Mouse (Mus musculus) cerebellum, adult 9-10 months (tissue): Measurements from ENCODE around the gene Mrpl47.
"Not testable (repeated sequence)": the region's sequence is repeated elsewhere in the genome, so short reads cannot be mapped to it uniquely, and the experiment has no call there.

Experiments used
- DNase-seq: peaks from one replicate; pipeline ENCODE4 v3.0.0; 2022

Mrpl47 gene

DNA sequence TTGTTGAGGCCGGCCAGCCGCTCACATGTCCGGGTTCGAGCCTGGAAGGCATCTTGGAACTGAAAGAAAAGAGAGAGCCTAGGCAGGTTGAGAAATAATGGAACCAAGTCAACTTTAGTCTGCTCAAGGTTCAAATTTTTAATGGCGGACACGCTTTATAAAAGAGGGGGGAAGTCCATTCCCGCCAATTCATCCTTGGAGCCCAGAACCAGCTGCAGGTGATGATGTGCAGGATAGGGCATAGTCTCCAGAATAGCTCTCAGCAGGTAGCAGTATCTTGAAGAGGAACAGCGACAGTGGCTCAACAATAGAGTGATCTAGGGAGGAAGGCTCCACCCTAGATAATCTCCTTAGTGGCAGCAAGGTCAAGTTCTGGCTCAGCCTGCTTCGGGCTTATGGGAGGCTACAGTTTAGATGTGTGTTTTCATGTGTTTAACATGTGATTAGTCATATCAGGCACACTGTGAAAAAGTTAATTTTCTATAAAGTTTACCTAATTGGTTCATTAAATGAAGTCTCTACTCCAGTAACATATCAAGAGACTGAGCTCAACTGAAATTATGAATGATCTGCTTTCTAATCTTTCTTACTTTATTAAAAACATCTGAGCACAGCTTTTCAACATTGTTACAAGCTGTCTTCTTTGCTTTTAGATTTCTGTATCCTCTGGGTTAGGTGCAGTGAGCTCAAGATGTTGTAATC, 31.6 kb downstream of the Mrpl47 start, which contains the start of gene Actl6a:
Gene Actl6a, plus strand, starts transcription at position 652 of the 702 bp plus-strand sequence.
- not testable (repeated sequence) for DNase-seq

DNA sequence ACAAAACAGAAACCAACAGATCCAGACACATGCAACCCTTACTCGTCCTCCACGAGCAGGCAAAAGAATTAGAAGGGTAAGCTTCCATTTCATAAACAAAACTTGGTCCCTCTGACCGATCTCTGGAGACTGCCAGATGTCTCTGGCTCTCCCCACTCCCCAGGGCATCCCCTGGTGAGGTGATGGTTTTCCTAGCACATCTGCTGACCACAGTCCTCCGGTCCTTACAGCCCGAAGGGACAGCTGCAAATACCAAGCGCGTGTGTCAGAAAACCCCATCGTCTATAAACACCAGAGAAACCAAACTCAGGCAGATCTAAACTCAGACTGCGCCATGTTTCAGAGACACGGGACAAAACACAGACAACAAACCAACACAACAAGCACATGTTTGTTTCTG, 32.8 kb downstream of the Mrpl47 start:
- not testable (repeated sequence) for DNase-seq

DNA sequence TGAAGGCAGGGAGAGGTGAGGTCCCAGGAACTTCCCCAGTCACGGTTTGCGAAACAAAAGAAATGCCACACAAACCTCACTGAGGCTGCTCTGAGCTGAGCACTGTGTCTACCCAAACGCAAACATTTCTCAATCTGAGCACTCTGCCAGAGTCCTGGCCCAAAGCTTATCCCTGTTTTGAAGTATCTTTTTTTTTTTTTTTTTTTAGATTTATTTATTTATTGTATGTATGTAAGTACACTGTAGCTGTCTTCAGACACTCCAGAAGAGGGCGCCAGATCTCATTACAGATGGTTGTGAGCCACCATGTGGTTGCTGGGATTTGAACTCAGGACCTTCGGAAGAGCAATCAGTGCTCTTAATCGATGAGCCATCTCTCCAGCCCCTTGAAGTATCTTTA, 33.4 kb downstream of the Mrpl47 start:
- DNase-seq = not testable (repeated sequence)

DNA sequence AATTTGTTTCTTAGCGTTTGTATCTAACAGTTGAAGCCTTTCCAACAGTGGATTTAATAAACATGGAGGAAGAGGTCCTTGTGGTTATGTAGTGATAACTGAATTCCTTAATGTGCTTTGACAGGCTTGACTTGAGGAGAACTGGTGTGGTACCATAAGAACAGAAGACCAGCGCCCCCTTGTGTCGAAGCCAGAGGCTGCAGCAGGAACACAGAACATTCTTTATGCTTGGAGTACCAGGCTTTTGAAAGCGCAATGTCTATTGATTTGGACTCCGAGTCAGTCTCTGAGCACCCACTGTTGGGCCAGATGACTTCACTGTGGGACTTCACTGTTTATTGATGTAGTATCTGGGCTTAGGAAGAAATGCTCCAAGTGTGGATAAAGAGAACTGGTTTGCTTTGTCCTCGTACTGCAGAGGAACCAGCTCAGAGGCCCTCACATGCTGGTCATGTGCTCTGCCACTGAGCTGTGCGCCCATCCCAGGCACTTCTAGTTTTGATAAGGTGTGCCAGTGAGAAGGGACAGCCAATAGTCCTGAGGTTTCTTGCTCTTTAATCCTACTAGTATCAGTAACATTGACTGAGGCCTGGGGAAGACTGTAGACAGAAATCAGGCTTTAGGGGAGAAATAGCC, 39.1 kb downstream of the Mrpl47 start:
- peak; percentile 79 for DNase-seq

DNA sequence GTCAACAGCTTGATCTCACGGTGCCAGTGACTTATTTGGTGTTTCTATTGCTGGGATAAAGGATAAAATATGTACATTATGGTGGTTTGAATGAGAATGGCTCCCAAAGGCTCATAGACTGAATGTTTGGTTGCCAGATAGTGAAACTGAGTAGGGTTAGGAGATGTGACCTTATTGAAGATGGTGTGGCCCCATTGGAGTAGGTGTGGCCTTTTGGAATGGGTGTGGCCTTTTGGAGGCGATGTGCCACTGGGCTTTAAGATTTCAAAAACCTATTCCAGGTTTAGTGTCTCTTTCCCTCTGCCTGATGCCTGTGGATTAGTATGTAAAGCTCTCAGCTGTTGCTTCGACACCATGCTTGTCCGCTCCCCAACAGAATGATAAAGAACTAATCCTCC, 41.8 kb downstream of the Mrpl47 start:
- no peak for DNase-seq

DNA sequence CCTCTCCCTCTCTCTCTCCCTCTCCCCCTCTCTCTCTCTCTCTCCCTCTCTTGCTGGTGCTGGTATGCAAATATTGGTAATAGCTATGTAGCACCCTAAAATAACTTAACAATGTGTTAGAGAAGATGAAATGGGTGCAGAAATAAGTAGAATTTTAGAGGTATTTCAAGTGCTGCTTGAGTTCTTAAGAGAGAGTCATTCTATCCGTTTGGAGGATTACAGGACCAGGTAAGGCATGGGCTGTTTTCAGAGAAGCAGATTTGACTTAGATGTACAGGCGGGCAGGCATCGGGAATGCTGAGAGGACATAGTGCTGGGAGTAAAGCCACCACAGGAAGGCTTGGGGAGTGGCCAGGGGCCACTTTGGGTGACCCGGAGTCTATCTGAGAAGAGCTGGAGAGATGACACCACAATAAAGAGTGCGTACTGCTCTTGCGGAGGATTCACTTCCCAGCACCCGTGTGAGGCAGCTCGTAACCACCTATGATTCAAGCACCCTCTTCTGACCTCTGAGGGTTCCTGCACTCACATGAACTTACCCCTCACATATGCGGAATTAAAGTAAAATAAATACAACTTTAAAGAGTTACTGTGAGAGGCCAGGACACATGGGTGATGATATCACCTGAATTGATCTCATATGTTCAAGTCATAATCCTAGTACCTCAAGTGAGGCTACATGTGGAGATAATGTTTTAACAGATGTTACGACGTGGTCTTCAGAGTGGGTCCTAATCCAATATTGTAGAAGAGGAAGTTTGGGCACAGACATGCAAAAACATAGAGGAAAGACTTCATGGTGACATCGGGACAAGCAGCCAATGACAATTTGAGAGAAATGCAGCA, 42.4 kb downstream of the Mrpl47 start:
- no peak for DNase-seq

DNA sequence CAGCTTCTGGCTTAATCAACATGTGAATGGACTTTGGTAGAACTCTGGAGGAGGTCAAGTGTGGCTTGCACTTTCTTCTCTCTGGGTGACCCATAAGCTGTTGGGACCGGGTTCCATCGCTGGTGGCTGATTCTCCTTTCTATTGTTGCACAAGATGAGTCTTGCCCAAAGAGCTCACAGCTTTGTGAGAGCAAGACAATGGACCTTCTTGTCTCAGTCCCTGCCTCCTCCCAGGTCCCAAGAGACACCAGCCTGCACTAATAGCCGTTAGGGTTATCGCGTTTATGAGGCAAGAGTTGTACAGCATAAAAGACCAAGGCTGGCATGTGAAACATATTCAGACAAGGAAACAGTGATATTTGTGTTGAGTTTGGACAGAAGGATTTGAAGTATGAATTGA, 43.2 kb downstream of the Mrpl47 start:
- DNase-seq = no peak

DNA sequence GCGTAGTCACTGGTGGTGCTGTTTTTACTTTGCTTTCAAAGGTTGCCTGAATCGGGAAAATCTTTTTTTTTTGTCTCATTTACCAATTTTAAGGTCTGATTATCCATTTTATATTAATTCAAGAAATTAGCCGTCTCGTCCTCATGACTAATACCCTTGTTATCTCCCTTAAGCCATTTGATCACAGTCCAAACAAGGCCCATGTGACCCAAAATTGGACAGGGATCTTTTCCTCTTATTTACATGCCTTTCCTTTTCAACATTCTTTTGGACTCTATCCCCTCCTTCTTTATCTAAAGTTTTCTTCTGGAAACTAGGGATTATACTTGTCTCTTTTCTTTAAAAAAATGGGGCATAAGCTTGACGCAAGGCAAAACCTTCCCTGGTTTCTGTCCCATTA, 45.6 kb downstream of the Mrpl47 start:
- DNase-seq = no peak

DNA sequence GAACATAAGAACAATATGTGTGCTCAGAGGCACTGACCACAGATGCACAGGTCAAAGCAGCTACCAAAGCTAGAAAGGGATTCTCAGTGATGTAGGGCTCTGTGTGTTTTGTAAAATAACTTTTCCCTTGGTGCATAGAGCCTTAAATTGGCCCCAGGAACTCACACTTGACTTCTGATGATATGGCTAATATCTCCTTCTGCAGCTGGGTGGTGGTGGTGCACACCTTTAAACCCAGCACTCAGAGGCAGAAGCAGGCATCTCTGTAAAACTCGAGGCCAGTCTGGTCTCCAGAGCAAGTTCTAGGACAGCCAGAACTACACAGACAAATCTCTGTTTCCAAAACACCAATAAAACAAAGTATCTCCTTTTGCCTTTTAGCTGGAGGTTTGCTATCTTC, 46.5 kb downstream of the Mrpl47 start:
- no peak for DNase-seq

DNA sequence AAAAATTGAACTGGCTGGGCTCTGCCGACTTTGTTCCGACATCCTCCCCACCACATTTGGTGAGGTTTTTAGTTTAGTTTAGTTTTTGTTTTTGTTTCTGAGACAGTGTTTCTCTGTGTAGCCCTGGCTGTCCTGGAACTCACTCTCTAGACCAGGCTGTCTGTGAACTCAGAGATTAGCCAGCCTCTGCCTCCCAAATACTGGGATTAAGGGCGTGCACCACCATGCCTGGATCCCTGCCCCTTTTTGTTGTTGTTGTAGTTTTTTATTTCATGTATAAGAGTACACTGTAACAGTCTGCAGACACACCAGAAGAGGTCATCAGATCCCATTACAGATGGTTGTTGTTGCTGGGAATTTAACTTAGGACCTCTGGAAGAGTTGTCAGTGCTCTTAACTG, 47.4 kb downstream of the Mrpl47 start:
- DNase-seq = no peak

DNA sequence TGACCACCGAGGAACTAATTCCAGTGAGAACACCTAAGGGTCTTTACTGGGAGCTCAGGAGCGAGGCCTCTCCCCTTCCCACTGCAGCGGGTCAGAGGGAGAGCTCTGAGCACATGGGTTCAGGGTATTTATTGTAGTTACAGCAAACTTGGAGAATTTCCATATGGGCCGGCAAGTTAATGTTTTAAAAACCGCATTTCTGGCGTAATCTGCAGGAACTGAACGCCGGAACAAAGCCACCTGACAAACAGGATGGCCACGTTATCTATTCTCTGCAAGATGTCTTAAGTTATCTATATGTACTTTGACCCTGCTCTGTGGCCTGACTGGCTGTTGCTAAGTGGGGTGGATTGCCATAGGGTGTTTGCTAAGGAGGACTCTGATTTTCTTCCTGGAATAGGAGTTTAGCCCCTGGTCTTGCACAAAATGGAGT, 47.8 kb downstream of the Mrpl47 start:
- no peak for DNase-seq

DNA sequence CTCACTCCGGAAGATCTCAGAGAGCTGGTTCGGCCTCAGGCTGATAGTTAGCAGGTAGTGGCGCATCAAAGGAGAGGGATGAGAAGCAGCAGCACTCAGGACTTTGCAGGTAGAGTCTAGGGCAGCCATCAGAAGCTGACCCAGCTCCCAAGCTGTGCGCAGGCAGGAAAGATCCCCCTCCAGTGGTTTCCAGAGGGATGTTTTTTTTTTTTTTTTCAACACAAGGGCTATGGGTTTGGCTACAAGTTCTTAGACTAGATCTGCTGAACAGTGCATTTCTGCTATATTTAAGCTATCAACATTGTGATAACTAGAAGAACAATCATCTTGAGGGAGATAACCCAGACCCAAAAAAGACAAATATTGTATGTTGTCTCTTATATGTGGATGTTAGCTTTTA, 50.2 kb downstream of the Mrpl47 start:
- no peak for DNase-seq

DNA sequence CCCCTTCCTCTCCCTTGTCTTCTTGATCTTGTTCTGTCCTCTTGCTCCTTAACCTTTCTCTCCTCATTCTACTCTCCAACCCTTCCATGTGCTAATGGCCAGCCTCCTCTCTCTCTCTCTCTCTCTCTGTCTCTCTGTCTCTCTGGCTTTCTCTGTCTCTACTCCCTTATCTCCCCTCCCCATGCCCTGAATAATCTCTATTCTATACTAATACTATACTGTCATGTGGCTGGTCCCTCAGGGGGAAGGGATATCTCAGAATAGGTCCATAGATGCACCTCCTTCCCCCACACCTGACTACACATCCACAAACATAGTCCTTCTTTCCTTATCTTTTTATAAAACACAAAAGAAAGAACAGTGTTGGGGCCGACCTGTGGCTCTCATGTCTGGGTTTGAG, 50.9 kb downstream of the Mrpl47 start:
- DNase-seq = no peak

DNA sequence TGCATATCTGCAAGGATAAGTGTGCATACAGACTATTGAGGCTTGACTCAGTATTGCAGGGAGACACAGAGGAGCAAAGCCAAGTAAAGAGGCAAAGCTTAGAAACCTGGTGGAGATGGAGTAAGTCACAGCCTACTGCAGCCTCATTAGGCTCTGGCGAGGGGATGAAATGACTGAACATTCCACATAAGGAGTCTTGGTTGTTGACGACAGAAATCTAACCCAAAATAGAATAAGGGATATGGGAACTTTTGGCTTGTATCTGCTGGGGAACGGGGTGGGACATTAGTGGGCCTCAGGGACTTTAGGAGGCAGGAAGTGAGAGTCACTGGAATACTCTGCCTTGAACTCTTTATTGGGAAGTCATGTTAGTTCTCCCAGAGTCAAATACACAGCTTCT, 52.8 kb downstream of the Mrpl47 start:
- no peak for DNase-seq

DNA sequence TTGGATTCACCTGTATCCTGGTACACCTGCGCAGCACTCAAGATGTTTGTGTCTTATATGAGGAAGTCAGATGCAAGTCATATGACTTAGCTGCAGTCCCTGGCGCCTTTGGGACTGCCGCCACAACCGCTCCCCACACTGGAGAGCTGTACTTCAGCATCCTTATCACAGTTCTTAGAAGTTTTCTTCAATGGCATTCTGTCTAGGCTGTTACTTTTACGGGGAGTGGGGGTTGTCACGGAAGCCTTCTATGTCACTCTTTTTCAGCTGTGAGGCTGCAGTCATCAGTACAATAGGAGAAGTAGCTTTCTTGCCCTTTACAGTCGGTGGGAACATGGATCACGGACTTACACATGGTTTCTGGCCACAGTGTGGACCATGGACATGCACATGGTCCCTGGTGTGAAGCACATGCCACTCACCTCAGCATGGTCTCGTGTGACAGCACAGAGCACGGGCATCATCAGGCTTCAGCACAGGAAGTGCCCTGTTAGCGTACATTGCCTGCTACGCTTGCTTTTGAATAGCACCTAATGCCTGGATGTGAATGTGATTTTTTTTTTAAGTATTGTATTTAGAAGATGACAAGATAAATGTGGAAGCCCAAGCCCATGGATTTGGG, 54.4 kb downstream of the Mrpl47 start:
- no peak for DNase-seq

DNA sequence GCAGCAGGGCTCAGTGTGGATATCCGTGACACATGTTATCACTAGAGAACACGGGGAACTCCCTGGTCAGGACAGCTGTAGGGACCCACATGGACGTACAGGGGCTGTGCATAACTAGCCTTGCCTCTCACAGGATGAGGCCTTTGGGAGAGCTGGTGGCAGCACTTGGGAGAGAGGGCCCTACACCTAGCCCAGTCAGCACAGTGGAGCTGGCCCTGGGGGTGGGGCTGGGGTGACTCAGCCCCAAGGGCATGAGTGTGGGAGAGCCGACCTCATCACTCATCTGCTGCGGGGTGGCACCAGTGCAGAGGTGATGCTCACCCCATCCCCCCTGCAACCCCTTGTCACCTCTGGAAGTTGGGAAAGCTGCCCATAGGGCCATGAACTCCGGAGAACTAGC, 61.0 kb downstream of the Mrpl47 start:
- DNase-seq = no peak
